In genomic region chr4:133887672-133888453, GRCm38 (mm10) we compare ENCODE assay signal across 8 mouse cellular contexts. TPM values are rescaled to one million over a fixed set of nuclear protein-coding genes. Genes with fewer than 3 reads are reported as not detected.
DNase-seq lines count a peak whose midpoint lies in the region; ATAC-seq and TF ChIP-seq lines count a peak whose summit lies in the region.

Rps6ka1 (minus strand) TSS chr4:133887797.

- no peaks in the 10 kb centered on the region for H3K4me1 ChIP-seq in hindbrain, postnatal 0 days (ENCODE audit: insufficient read depth, low read length)

- WGBS in hindbrain, postnatal 0 days, result 4% methylated on average over 47 of the region's 61 CpGs

- ATAC-seq in hindbrain, postnatal 0 days, result peak; percentile 85

- peak within 1 kb of the TSS; percentile 81 for H3K9ac ChIP-seq in hindbrain, postnatal 0 days (replicated peaks; ENCODE audit: low read length)

- H3K27me3 ChIP-seq in hindbrain, postnatal 0 days (ENCODE audit: insufficient read depth, low read length), result no peaks in the 10 kb centered on the region

- H3K9me3 ChIP-seq in hindbrain, postnatal 0 days (ENCODE audit: low read length), result no peaks in the 10 kb centered on the region

- no peaks in the 10 kb centered on the region for H3K36me3 ChIP-seq in hindbrain, postnatal 0 days (ENCODE audit: insufficient read depth, low read length)

- peak within 1 kb of the TSS; percentile 69 for H3K27ac ChIP-seq in hindbrain, postnatal 0 days
- peak within 1 kb of the TSS; percentile 87 for H3K27ac ChIP-seq in left cerebral cortex, adult 2 months

- intact Hi-C loops in left cerebral cortex, adult 2 months (cut with DNase I), result loop anchor here (1.0 kb wide), 1 partner anchor 22 kb away; no protein-coding TSS in a partner anchor

- H3K4me2 ChIP-seq in hindbrain, postnatal 0 days (ENCODE audit: low read depth, low read length), result peak within 1 kb of the TSS; percentile 84

- peak within 1 kb of the TSS; percentile 79 for H3K4me3 ChIP-seq in hindbrain, postnatal 0 days (ENCODE audit: low read length)
- peak within 1 kb of the TSS; percentile 73 for H3K4me3 ChIP-seq in left cerebral cortex, adult 2 months

- DNase-seq in adipocyte (ENCODE audit: low spot score), result peak; percentile 83
- peak; percentile 84 for DNase-seq in embryo, embryonic 10 days (ENCODE audit: low spot score)
- DNase-seq in gastrocnemius, postnatal 10 days, result peak; percentile 57
- DNase-seq in hindbrain, postnatal 0 days (ENCODE audit: low spot score), result peak; percentile 90
- peak; percentile 69 to 70 for DNase-seq in left cerebral cortex, adult 2 months (ENCODE audit: extremely low spot score in 1 of 2, low spot score in 2 of 2)
- DNase-seq in lung, postnatal 4 days, result peak; percentile 83 to 88
- peak; percentile 62 for DNase-seq in right cerebral cortex, adult 18-20 months
- DNase-seq in yolk sac, embryonic 10.5 days (ENCODE audit: low spot score), result peak; percentile 90

- TF ChIP-seq CTCF in hindbrain, postnatal 0 days (IDR thresholded peaks at IDR 0.05; ENCODE audit: low read depth), result peak; percentile 66
- TF ChIP-seq CTCF in left cerebral cortex, adult 2 months (IDR thresholded peaks at IDR 0.05), result peak; percentile 50

RNA-seq across cellular contexts. Expression of gene Rps6ka1, which starts in this region (rescaled TPM):
- total RNA-seq in gastrocnemius, postnatal 10 days (2021), result 1 to 10 TPM; 7.2 to 8.1 TPM
- total RNA-seq in hindbrain, postnatal 0 days (2014; rRNA removed), result 28.0 and 31.1 TPM in 2 replicates
- 20.4 and 22.6 TPM in 2 replicates for polyA plus RNA-seq in hindbrain, postnatal 0 days (2015; fragmentation: Nextera tagmentation; extraction: Ambion mirVana)
- 10 to 100 TPM; 11.8 to 12.6 TPM for total RNA-seq in left cerebral cortex, adult 2 months (2021)

Comparison
In these comparisons a context has a peak if more than half of its experiments do, and no peak if none do; other contexts are left out.
1. Peak in every context shown above with its lines: DNase-seq, ATAC-seq, H3K4me3 ChIP-seq and H3K27ac ChIP-seq.